Mouse (Mus musculus) forebrain, postnatal 0 days (tissue): ENCODE measurements at regions not wholly inside any gene's neighbourhood (a gene's known extent, or its start where the extent isn't known, plus 50 kb on each side); places are given as distances from the start of the nearest gene placed in this dataset.

Source experiments
- ATAC-seq: fragments of 200-750 bp; cut with Nextera tagmentation; 2 replicates; pipeline ENCODE4 v1.8.0; 2017; ENCODE audit warnings: mild to moderate bottlenecking, moderate library complexity
- DNase-seq: peaks from one replicate; pipeline ENCODE4 v3.0.0-alpha.2; 2015
- H3K27ac ChIP-seq: fragments of 300-500 bp; sonication (generic); 2 replicates; pipeline ENCODE4 v1.5.1; 2014; ENCODE audit warnings: low read depth, mild to moderate bottlenecking, antibody characterized with exemption, low read length, moderate library complexity, mixed read lengths
- H3K27me3 ChIP-seq: fragments of 300-500 bp; sonication (generic); 2 replicates; pipeline ENCODE4 v1.6.1; 2014; ENCODE audit warnings: mild to moderate bottlenecking, low read length, mixed read lengths; ENCODE audit not compliant: insufficient read depth
- H3K36me3 ChIP-seq: fragments of 300-500 bp; sonication (generic); 2 replicates; pipeline ENCODE4 v1.6.1; 2014; ENCODE audit warnings: mild to moderate bottlenecking, moderate library complexity; ENCODE audit not compliant: insufficient read depth
- H3K4me1 ChIP-seq: fragments of 300-500 bp; sonication (generic); 2 replicates; pipeline ENCODE4 v1.6.1; 2014; ENCODE audit warnings: antibody characterized with exemption; ENCODE audit not compliant: insufficient read depth
- H3K4me2 ChIP-seq: fragments of 300-500 bp; sonication (generic); 2 replicates; pipeline ENCODE4 v1.6.1; 2014; ENCODE audit warnings: low read depth, mild to moderate bottlenecking, moderate library complexity
- H3K4me3 ChIP-seq: fragments of 300-500 bp; sonication (generic); 2 replicates; pipeline ENCODE4 v1.5.1; 2014; ENCODE audit warnings: low read depth, low read length, mixed read lengths
- H3K9ac ChIP-seq: fragments of 300-500 bp; sonication (generic); 2 replicates; pipeline ENCODE4 v1.6.1; 2014; ENCODE audit warnings: mild to moderate bottlenecking
- H3K9me3 ChIP-seq: fragments of 300-500 bp; sonication (generic); 2 replicates; pipeline ENCODE4 v1.6.1; 2016; ENCODE audit warnings: low read length
- CTCF ChIP-seq: sonication (generic); IDR thresholded peaks from 2 replicates; pipeline ENCODE4 v1.5.1; 2016; ENCODE audit warnings: antibody characterized with exemption, control low read depth, low read depth
- WGBS: fragments of 180-500 bp; shearing (Covaris S2); extraction: QIAGEN DNeasy Blood & Tissue Kit; methylation state at CpG from one replicate; pipeline ENCODE4 v1.1.7; 2014; 5-methylcytosine and 5-hydroxymethylcytosine counted together

DNA sequence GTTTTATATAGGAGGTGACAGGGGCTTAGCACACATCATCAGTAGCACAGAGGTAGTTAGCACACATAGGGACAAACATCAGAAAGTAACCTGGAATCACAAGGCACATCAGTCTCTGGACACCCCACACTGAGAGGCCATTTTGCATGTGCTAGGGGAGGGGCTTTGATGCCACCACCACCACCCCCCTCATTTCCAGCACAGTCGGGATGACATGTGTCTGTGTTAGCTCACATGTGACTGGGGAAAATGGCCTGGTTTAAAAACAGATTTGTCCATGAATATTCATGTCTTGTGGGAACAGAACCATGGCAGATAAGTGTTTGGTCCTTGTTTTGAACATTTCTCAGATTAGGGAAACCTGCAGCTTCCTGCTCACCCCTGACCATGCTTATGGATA is 172.9 kb upstream of the Ppp2r2d start:
- no peaks in the 10 kb centered on the region for H3K9me3 ChIP-seq
- H3K9ac ChIP-seq: no peak overlapping the region
- no peaks in the 10 kb centered on the region for H3K27me3 ChIP-seq
- no peaks in the 10 kb centered on the region for H3K36me3 ChIP-seq
- no peak overlapping the region for H3K4me2 ChIP-seq
- DNase-seq (peak; percentile 45), ATAC-seq (peak; percentile 80)
- no peak overlapping the region for H3K4me3 ChIP-seq
- H3K27ac ChIP-seq: no peak overlapping the region
- 28% methylated on average over 1 of the region's 1 CpGs for WGBS
- TF ChIP-seq CTCF: no peak
- peaks cover 13% of the 10 kb centered on the region; the same call in 1 of the 2 replicates for H3K4me1 ChIP-seq

DNA sequence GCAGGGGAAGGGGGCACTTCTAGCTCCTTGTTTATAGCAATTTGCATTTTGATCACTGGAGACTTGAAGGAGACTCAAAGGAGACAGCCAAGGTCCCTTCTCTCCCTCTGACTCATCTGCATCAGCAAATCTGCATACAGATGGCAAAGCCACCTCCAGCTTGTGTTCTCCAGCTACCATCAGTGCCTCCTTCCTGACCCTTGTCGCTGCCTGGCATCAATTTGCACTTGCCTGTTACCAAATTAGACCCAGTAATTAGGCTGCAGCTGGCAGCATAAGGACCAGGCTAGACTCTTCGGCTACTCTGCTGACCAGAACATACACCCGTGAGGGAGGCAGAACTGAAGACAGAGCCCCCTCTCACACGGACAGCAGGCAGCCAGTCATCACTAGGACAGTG is 177.5 kb upstream of the Ppp2r2d start:
- peak; percentile 78 for ATAC-seq
- H3K4me3 ChIP-seq: no peak overlapping the region
- no peak overlapping the region for H3K27ac ChIP-seq
- H3K4me1 ChIP-seq: peaks cover 10% of the 10 kb centered on the region; the same call in 1 of the 2 replicates
- no peak overlapping the region for H3K4me2 ChIP-seq
- H3K9ac ChIP-seq: no peak overlapping the region
- no peaks in the 10 kb centered on the region for H3K27me3 ChIP-seq
- TF ChIP-seq CTCF: no peak
- 15% methylated on average over 4 of the region's 4 CpGs for WGBS
- no peaks in the 10 kb centered on the region for H3K36me3 ChIP-seq
- peak; percentile 40 for DNase-seq
- H3K9me3 ChIP-seq: no peaks in the 10 kb centered on the region

DNA sequence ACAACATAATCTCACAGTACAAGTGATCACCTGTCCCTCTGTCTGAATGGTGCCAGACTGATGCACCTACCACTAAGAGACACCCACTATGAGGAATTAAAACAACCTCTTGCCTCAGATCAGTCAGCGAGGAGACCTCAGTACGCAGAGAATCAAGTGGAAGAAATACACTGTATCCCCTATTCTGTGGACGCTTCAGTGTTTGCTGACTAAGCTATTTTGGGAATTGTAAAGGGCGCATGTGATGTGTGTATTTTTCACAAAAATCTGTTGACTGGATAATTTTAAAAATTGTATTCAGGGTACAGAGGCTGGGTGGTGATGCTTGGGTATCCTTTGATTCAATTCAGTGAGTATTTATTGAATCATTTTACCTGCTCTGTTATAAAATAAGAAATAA is 185.8 kb upstream of the Ppp2r2d start:
- Histone ChIP-seq H3K36me3 (no peaks in the 10 kb centered on the region), H3K9ac (no peak overlapping the region), H3K27me3 (no peaks in the 10 kb centered on the region), H3K4me3 (no peak overlapping the region), H3K27ac (no peak overlapping the region), H3K4me2 (no peak overlapping the region), H3K9me3 (no peaks in the 10 kb centered on the region), H3K4me1 (no peaks in the 10 kb centered on the region)
- TF ChIP-seq CTCF: no peak
- DNase-seq (no peak), ATAC-seq (no peak)
- 81% methylated on average over 4 of the region's 4 CpGs for WGBS

DNA sequence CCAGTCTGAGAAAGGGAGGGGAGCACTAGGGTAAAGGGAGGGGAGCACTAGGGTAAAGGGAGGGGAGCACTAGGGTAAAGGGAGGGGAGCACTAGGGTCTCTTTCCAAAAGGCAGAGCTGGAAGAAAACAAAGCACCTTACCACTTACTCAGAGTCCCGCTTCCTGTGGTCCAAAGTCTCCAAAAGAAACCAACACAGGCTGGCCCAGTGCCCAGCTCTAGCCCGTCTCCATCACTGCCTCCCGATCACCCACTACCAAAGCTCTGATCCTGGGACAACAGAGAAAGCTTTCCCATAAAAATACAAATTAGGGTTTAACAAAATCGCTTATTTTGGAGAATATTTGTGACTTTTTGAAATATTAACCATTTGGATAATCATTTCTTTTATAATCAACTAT is 188.4 kb upstream of the Ppp2r2d start:
- Histone ChIP-seq H3K36me3 (no peaks in the 10 kb centered on the region), H3K4me1 (no peaks in the 10 kb centered on the region), H3K4me2 (no peak overlapping the region), H3K27me3 (no peaks in the 10 kb centered on the region; the same call in 1 of the 2 replicates), H3K27ac (no peak overlapping the region), H3K4me3 (no peak overlapping the region), H3K9ac (no peak overlapping the region), H3K9me3 (no peaks in the 10 kb centered on the region)
- ATAC-seq (no peak), DNase-seq (no peak)
- no peak for TF ChIP-seq CTCF
- WGBS: 51% methylated on average over 4 of the region's 4 CpGs

DNA sequence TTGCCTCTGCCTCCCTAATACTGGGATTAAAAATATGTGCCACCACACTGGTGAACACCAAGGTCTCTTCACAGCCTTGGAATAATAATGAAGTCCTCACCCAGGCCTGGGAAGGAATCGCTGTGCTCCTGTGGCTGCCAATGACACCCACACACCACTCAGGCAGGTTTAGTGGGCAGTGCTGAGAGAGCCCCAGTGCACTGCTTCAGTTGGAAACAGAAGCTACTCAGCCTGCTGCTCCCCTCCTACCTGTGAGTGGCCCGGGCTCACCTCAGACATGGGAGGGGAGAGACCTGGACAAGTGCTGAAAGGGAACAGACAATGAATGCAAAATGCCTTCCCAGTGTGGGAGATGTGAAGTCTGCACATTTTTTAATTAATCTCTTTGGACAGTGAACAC is 188.8 kb upstream of the Ppp2r2d start:
- WGBS: 85% methylated on average over 2 of the region's 2 CpGs
- DNase-seq: no peak
- Histone ChIP-seq H3K9ac (no peak overlapping the region), H3K4me2 (no peak overlapping the region), H3K9me3 (no peaks in the 10 kb centered on the region), H3K36me3 (no peaks in the 10 kb centered on the region), H3K4me1 (no peaks in the 10 kb centered on the region), H3K4me3 (no peak overlapping the region), H3K27ac (no peak overlapping the region), H3K27me3 (no peaks in the 10 kb centered on the region; the same call in 1 of the 2 replicates)
- ATAC-seq: no peak
- no peak for TF ChIP-seq CTCF

DNA sequence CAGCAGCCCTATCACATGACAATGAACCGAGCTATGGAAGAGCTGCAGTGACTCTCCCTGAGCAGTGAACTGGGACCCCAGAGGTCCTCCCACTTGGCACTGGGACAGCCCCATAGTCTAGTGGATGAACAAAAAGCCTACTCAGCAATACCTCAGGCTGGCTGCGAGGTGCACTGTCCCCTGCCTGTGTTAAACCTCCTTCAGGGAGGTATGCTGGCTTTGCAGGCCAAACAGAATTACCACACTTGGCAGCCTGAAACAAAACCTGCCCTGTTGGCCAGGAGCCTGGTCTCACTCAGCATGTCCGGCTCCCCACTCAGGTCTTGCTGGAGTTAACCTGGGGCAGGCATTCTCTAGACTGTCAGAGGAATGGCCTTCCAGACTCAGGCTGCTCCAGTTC is 189.9 kb upstream of the Ppp2r2d start:
- ATAC-seq: no peak
- no peaks in the 10 kb centered on the region for H3K4me1 ChIP-seq
- TF ChIP-seq CTCF: no peak
- no peak overlapping the region for H3K4me2 ChIP-seq
- H3K36me3 ChIP-seq: no peaks in the 10 kb centered on the region
- no peak for DNase-seq
- no peak overlapping the region for H3K9ac ChIP-seq
- H3K9me3 ChIP-seq: no peaks in the 10 kb centered on the region
- no peak overlapping the region for H3K27ac ChIP-seq
- no peak overlapping the region for H3K4me3 ChIP-seq
- H3K27me3 ChIP-seq: no peaks in the 10 kb centered on the region; the same call in 1 of the 2 replicates
- 50% methylated on average over 3 of the region's 3 CpGs for WGBS

- H3K27ac ChIP-seq: no peak overlapping the region
- H3K27me3 ChIP-seq: no peaks in the 10 kb centered on the region; the same call in 1 of the 2 replicates
- no peak for TF ChIP-seq CTCF
- no peaks in the 10 kb centered on the region for H3K36me3 ChIP-seq
- H3K9ac ChIP-seq: no peak overlapping the region
- no peak for DNase-seq
- WGBS: 91% methylated on average over 5 of the region's 5 CpGs
- H3K9me3 ChIP-seq: no peaks in the 10 kb centered on the region
- no peak for ATAC-seq
- no peak overlapping the region for H3K4me3 ChIP-seq
- no peak overlapping the region for H3K4me2 ChIP-seq
- H3K4me1 ChIP-seq: no peaks in the 10 kb centered on the region
Observed at GRCm38 (mm10) chr7:138650946-138651345, 194.9 kb upstream of the Ppp2r2d start.

GRCm38 (mm10) chr7:138647636-138648035 is 198.2 kb upstream of the Ppp2r2d start:
- no peak for ATAC-seq
- no peak overlapping the region for H3K27ac ChIP-seq
- no peak overlapping the region for H3K4me2 ChIP-seq
- no peak for TF ChIP-seq CTCF
- no peak for DNase-seq
- 73% methylated on average over 2 of the region's 2 CpGs for WGBS
- no peaks in the 10 kb centered on the region for H3K36me3 ChIP-seq
- H3K9me3 ChIP-seq: no peaks in the 10 kb centered on the region
- H3K27me3 ChIP-seq: no peaks in the 10 kb centered on the region
- no peak overlapping the region for H3K9ac ChIP-seq
- H3K4me3 ChIP-seq: no peak overlapping the region
- no peaks in the 10 kb centered on the region for H3K4me1 ChIP-seq
